Mouse (Mus musculus) heart, embryonic 13.5 days (tissue): Measurements from ENCODE around the gene Tmem97. TPM values are rescaled to one million over a fixed set of nuclear protein-coding genes. Genes with fewer than 3 reads are reported as not detected.

Experiments used
- ATAC-seq: fragments of 200-750 bp; cut with Nextera tagmentation; 2 replicates; pipeline ENCODE4 v1.8.0; 2017; ENCODE audit warnings: moderate TSS enrichment; ENCODE audit not compliant: insufficient number of reproducible peaks, low FRiP score, low TSS enrichment; ENCODE audit errors: extremely low read depth
- H3K27ac ChIP-seq: fragments of 300-500 bp; sonication (generic); replicated peaks from 2 replicates; pipeline ENCODE4 v1.5.1; 2015; ENCODE audit warnings: moderate library complexity, mild to moderate bottlenecking, inconsistent platforms
- H3K27me3 ChIP-seq: fragments of 300-500 bp; sonication (generic); replicated peaks from 2 replicates; pipeline ENCODE4 v1.6.1; 2015; ENCODE audit warnings: mild to moderate bottlenecking, inconsistent platforms
- H3K36me3 ChIP-seq: fragments of 300-500 bp; sonication (generic); 2 replicates; pipeline ENCODE4 v1.6.1; 2015; ENCODE audit warnings: mild to moderate bottlenecking, inconsistent platforms
- H3K4me1 ChIP-seq: fragments of 300-500 bp; sonication (generic); 2 replicates; pipeline ENCODE4 v1.6.1; 2015; ENCODE audit warnings: inconsistent platforms
- H3K4me2 ChIP-seq: fragments of 300-500 bp; sonication (generic); 2 replicates; pipeline ENCODE4 v1.6.1; 2015; ENCODE audit warnings: inconsistent platforms, mild to moderate bottlenecking, moderate library complexity
- H3K4me3 ChIP-seq: fragments of 300-500 bp; sonication (generic); 2 replicates; pipeline ENCODE4 v1.5.1; 2015; ENCODE audit warnings: moderate library complexity, mild to moderate bottlenecking, inconsistent platforms
- H3K9ac ChIP-seq: fragments of 300-500 bp; sonication (generic); 2 replicates; pipeline ENCODE4 v1.6.1; 2015; ENCODE audit warnings: inconsistent platforms, mild to moderate bottlenecking, moderate library complexity
- H3K9me3 ChIP-seq: fragments of 300-500 bp; sonication (generic); 2 replicates; pipeline ENCODE4 v1.6.1; 2016; ENCODE audit warnings: inconsistent platforms
- WGBS: fragments of 180-500 bp; shearing (Covaris S2); methylation state at CpG from one replicate; pipeline ENCODE4 v1.1.7; 2015; ENCODE audit warnings: mixed read lengths; 5-methylcytosine and 5-hydroxymethylcytosine counted together
- polyA plus RNA-seq: library from polyadenylated mRNA; unstranded; fragments of >200 nt; fragmentation: Nextera tagmentation; extraction: Ambion mirVana; gene quantifications from 2 replicates; pipeline ENCODE4 v1.2.1, GENCODE M21; 2015

The Tmem97 gene
- polyA plus RNA-seq, 1 experiment from 2014 or later: 58.3 TPM

- no peak overlapping the region for H3K4me3 ChIP-seq
Measured at GRCm38 (mm10) chr11:78495904-78496303, 54.7 kb downstream of the Tmem97 start.

More at GRCm38 (mm10) chr11:78495904-78496303, 54.7 kb downstream of the Tmem97 start:
- no peak overlapping the region for H3K4me2 ChIP-seq
- no peak overlapping the region for H3K9ac ChIP-seq
- no peak overlapping the region for H3K27ac ChIP-seq
- no peaks in the 10 kb centered on the region for H3K36me3 ChIP-seq
- WGBS: 5% methylated on average over 6 of the region's 6 CpGs
- ATAC-seq: no peak
- H3K27me3 ChIP-seq: peaks cover 97% of the 10 kb centered on the region
- H3K4me1 ChIP-seq: peaks cover 18% of the 10 kb centered on the region
- H3K9me3 ChIP-seq: no peaks in the 10 kb centered on the region

Other genes starting within 250 kb of the Tmem97 start
- gene Spag5, start 249.2 kb downstream of the Tmem97 start, polyA plus RNA-seq: 24.5 and 25.5 TPM in 2 replicates
- gene Aldoc, start 227.8 kb downstream of the Tmem97 start, polyA plus RNA-seq: 22.1 and 22.5 TPM in 2 replicates
- 65.9 and 66.6 TPM in 2 replicates for gene Pigs, start 222.4 kb downstream of the Tmem97 start, polyA plus RNA-seq
- 42.8 and 44.6 TPM in 2 replicates for gene Unc119, start 207.3 kb downstream of the Tmem97 start, polyA plus RNA-seq
- 0.04 and 0.44 TPM in 2 replicates for gene Foxn1, start 164.2 kb downstream of the Tmem97 start, polyA plus RNA-seq
- gene Slc13a2, start 128.6 kb downstream of the Tmem97 start, polyA plus RNA-seq: not detected in 2 replicates
- 6.9 and 7.3 TPM in 2 replicates for gene Slc46a1, start 85.1 kb downstream of the Tmem97 start, polyA plus RNA-seq
- 0.12 and 0.19 TPM in 2 replicates for gene Sarm1, start 53.0 kb downstream of the Tmem97 start, polyA plus RNA-seq
- 2.1 and 9.3 TPM in 2 replicates for gene Vtn, start 51.7 kb downstream of the Tmem97 start, polyA plus RNA-seq
- not detected in 2 replicates for gene Sebox, start 47.3 kb downstream of the Tmem97 start, polyA plus RNA-seq
- gene Tmem199, start 38.6 kb downstream of the Tmem97 start, polyA plus RNA-seq: 43.9 and 45.6 TPM in 2 replicates
- 139 and 151 TPM in 2 replicates for gene Poldip2, start 38.6 kb downstream of the Tmem97 start, polyA plus RNA-seq
- 71.9 and 77.1 TPM in 2 replicates for gene Tnfaip1, start 14.4 kb downstream of the Tmem97 start, polyA plus RNA-seq
- gene Ift20, start 14.4 kb downstream of the Tmem97 start, polyA plus RNA-seq: 95.5 and 107 TPM in 2 replicates
- 11.4 and 11.5 TPM in 2 replicates for gene Nlk, start 146.6 kb upstream of the Tmem97 start, polyA plus RNA-seq
- gene Ccnq, start 201.0 kb upstream of the Tmem97 start, polyA plus RNA-seq: 26.3 and 28.8 TPM in 2 replicates